Mouse (Mus musculus): ENCODE measurements at regions not wholly inside any gene's neighbourhood (a gene's known extent, or its start where the extent isn't known, plus 50 kb on each side); places are given as distances from the start of the nearest gene placed in this dataset.

DNA sequence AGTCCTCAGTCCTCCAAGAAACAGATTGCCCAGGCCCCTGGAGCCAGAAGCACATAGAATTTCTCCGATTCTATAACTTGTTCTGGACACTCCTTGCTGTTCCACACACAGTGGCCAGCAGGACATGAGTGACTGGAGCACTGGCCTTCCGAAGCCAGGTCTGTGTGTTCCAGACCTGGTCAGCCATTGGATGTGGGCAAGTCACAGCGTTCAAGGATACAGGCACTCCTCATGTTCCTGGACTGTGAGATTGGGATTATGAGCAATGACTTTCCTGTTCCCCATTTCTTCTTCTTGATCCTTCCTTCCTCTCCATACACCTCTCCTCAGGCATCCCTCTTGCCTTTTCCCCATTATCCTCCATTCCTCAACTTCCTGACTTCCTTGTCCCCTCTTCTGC, 281.8 kb upstream of the Gjb5 start:
- WGBS: 91% methylated on average over 3 of the region's 3 CpGs
- no peaks in the 10 kb centered on the region; the same call in 1 of the 2 replicates for H3K27me3 ChIP-seq
- ATAC-seq (ENCODE audit: insufficient number of reproducible peaks, insufficient read depth, low FRiP score, low TSS enrichment, low read depth): 0 out of 2 replicates have a peak, but pooled peaks have one; percentile 27
- no peaks in the 10 kb centered on the region for H3K9me3 ChIP-seq
- no peak overlapping the region for H3K27ac ChIP-seq
- H3K4me1 ChIP-seq (replicated peaks): peaks cover 40% of the 10 kb centered on the region
- H3K36me3 ChIP-seq: no peaks in the 10 kb centered on the region
- no peak overlapping the region for H3K9ac ChIP-seq (replicated peaks)
- H3K4me2 ChIP-seq: no peak overlapping the region
- H3K4me3 ChIP-seq (replicated peaks): no peak overlapping the region

DNA sequence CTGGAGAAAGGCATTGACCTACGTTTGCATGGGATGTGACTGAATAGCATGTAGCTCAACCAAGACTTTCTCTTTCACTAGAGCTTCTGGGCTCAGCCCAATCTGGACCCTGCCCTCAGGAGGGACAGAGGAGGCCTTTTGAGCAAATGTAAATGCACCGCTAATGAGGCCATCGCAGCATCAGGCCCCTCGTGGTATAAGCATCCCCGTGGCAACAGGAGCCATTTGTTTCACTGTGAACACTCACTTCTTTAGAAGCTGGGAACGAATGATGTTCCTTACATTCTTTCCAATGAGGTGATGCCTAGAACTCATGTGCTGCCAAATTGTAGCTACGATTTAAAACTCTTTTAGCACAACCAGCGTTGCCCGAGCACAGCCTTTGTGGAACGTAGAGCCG, 279.0 kb upstream of the Gjb5 start:
- no peak for ATAC-seq (ENCODE audit: insufficient number of reproducible peaks, insufficient read depth, low FRiP score, low TSS enrichment, low read depth)
- Histone ChIP-seq H3K4me1 (replicated peaks) (peaks cover 26% of the 10 kb centered on the region), H3K9ac (replicated peaks) (no peak overlapping the region), H3K36me3 (no peaks in the 10 kb centered on the region), H3K4me2 (no peak overlapping the region), H3K27me3 (no peaks in the 10 kb centered on the region; the same call in 1 of the 2 replicates), H3K9me3 (no peaks in the 10 kb centered on the region), H3K4me3 (replicated peaks) (no peak overlapping the region), H3K27ac (no peak overlapping the region)
- 55% methylated on average over 11 of the region's 11 CpGs for WGBS

DNA sequence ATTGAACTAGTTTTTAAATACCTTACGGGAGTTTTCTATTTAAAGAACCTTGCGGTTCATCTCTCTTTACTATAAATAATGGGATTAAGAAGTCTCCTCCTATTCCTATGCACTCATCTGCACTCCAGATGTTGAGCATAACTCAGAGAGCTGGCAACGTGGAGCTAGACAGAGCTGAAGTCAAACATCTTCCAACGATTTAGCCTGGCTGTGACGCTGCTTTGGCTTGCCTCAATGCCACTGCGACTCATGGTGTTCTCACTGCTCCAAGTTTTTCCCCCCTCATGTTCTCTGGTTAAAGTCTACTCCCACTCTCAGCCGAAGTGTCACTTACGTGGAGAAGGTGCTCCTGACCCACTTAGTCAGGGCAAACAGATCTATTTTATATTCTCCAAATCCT, 277.3 kb upstream of the Gjb5 start:
- H3K4me1 ChIP-seq (replicated peaks): peaks cover 10% of the 10 kb centered on the region
- H3K4me3 ChIP-seq (replicated peaks): no peak overlapping the region
- H3K27me3 ChIP-seq: no peaks in the 10 kb centered on the region; the same call in 1 of the 2 replicates
- H3K27ac ChIP-seq: no peak overlapping the region
- no peak overlapping the region for H3K4me2 ChIP-seq
- no peak overlapping the region for H3K9ac ChIP-seq (replicated peaks)
- ATAC-seq (ENCODE audit: insufficient number of reproducible peaks, insufficient read depth, low FRiP score, low TSS enrichment, low read depth): no peak
- no peaks in the 10 kb centered on the region for H3K36me3 ChIP-seq
- WGBS: 48% methylated on average over 8 of the region's 8 CpGs
- no peaks in the 10 kb centered on the region for H3K9me3 ChIP-seq

DNA sequence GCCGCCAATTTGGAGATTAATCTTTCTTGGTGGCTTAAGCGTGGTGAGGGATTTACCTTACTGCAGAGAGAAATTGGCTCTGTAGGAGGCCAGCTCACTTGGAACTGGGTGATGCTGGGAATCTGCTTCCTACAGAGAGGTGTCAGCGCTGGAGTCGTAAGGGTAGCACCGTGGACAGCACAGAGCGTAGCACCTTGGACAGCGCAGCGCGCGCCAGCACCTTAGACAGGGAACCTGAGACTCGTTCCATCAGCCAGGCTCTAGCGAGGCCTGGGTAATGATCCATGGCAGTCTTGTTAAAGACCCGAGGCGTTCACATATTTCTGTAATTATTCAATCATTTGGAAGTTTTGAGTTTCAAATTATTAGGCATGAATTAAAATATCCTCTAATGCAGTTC, 261.9 kb upstream of the Gjb5 start:
- Histone ChIP-seq H3K4me3 (replicated peaks) (no peak overlapping the region), H3K4me1 (replicated peaks) (no peaks in the 10 kb centered on the region), H3K27ac (no peak overlapping the region), H3K9me3 (no peaks in the 10 kb centered on the region), H3K27me3 (no peaks in the 10 kb centered on the region; the same call in 1 of the 2 replicates), H3K9ac (replicated peaks) (no peak overlapping the region), H3K4me2 (no peak overlapping the region), H3K36me3 (no peaks in the 10 kb centered on the region)
- ATAC-seq (ENCODE audit: insufficient number of reproducible peaks, insufficient read depth, low FRiP score, low TSS enrichment, low read depth): peak; percentile 66; the same call in 1 of the 2 replicates
- 3% methylated on average over 14 of the region's 14 CpGs for WGBS

DNA sequence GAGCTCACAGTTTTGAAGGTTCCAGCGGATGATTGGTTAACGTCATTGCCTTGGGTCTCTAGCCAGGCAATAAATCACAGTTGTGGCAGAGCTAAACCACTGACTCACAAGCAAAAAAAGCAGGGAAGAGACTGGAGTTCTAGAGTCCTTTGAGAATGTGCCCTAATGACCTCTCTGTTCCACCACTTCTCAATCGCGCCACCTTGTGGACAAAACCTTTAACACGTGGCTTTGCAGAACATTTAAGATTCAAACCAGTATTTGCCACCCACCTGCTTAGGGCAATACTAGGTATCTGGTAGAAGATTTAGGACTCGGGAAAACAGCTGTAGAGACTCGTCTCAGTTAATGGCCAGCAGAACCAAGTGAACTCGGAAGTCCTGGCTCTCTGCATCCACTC, 254.8 kb upstream of the Gjb5 start:
- Histone ChIP-seq H3K4me3 (replicated peaks) (no peak overlapping the region), H3K27ac (no peak overlapping the region), H3K9me3 (no peaks in the 10 kb centered on the region), H3K4me2 (no peak overlapping the region), H3K27me3 (no peaks in the 10 kb centered on the region; the same call in 1 of the 2 replicates), H3K36me3 (no peaks in the 10 kb centered on the region), H3K4me1 (replicated peaks) (no peaks in the 10 kb centered on the region), H3K9ac (replicated peaks) (no peak overlapping the region)
- no peak for ATAC-seq (ENCODE audit: insufficient number of reproducible peaks, insufficient read depth, low FRiP score, low TSS enrichment, low read depth)
- WGBS: 49% methylated on average over 8 of the region's 8 CpGs

DNA sequence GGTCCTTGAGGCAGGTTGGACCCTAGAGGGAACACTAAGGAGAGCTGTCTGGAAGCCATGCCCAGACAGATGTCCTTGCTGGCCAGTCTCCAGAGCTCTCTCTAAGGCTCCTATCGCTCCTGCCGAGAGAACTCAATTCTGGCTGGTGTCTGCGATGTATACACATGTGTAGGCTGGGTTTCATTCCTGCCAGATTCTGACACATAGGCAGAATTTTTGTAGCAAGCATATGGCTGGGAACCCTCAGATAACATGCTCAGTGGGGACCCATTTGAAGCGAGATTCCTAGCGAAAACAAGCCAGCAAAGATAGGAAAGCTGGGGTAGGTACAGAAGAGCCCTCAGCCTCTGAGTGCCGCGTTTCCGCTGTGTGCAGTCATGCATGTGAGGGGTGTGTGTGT, 242.9 kb upstream of the Gjb5 start:
- H3K9ac ChIP-seq (replicated peaks): no peak overlapping the region
- ATAC-seq (ENCODE audit: insufficient number of reproducible peaks, insufficient read depth, low FRiP score, low TSS enrichment, low read depth): no peak
- H3K9me3 ChIP-seq: no peaks in the 10 kb centered on the region
- H3K36me3 ChIP-seq: no peaks in the 10 kb centered on the region
- H3K4me1 ChIP-seq (replicated peaks): no peaks in the 10 kb centered on the region
- no peak overlapping the region for H3K4me3 ChIP-seq (replicated peaks)
- 89% methylated on average over 8 of the region's 8 CpGs for WGBS
- no peak overlapping the region for H3K4me2 ChIP-seq
- no peaks in the 10 kb centered on the region for H3K27me3 ChIP-seq
- H3K27ac ChIP-seq: no peak overlapping the region

DNA sequence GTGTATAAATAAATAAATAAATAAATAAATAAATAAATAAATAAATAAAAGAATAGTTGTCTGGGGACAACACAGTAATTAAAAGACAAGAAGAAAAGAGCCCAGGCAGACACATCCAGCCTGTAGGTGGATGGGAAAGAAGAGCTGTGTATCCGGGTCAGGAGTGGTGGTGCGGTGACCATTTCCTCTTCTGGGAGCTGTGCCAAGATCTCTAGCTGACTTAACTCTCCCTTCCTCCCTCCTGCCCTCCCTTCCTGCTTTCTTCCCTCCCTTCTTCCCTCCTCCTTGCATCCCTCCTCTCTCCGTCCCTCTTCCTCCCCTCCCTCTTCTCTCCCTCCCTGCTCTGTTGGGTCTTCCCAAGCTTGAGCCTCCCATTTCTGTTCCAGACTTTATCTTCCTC, 240.6 kb upstream of the Gjb5 start:
- Histone ChIP-seq H3K36me3 (no peaks in the 10 kb centered on the region), H3K4me2 (no peak overlapping the region), H3K9me3 (no peaks in the 10 kb centered on the region), H3K4me3 (replicated peaks) (no peak overlapping the region), H3K27ac (no peak overlapping the region), H3K4me1 (replicated peaks) (no peaks in the 10 kb centered on the region), H3K9ac (replicated peaks) (no peak overlapping the region), H3K27me3 (no peaks in the 10 kb centered on the region)
- 78% methylated on average over 3 of the region's 3 CpGs for WGBS
- ATAC-seq (ENCODE audit: insufficient number of reproducible peaks, insufficient read depth, low FRiP score, low TSS enrichment, low read depth): no peak

DNA sequence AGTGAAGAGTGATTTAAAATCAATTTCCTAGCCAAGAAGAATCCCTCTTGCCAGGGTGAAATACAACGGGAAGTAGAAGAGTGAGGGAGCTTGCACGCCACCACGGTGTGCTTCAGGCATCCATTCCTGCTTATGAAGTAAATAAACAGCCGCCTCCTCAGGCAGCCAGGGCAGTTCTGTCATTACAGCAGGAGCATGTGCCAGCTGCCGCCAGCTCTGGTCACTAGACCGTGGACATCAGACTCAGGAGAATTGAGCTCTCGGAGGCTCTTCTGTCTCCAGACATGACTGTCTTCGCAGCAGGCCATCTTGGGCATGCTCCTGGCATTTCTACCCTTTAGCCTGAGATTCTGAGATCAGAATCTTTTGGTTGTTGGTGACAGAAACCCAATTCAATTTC, 236.1 kb upstream of the Gjb5 start:
- Histone ChIP-seq H3K36me3 (no peaks in the 10 kb centered on the region), H3K9me3 (no peaks in the 10 kb centered on the region), H3K4me3 (replicated peaks) (no peak overlapping the region), H3K27ac (no peak overlapping the region), H3K9ac (replicated peaks) (no peak overlapping the region), H3K27me3 (no peaks in the 10 kb centered on the region), H3K4me1 (replicated peaks) (0 out of 2 replicates have a peak, but pooled peaks cover 7% of the 10 kb centered on the region), H3K4me2 (no peak overlapping the region)
- ATAC-seq (ENCODE audit: insufficient number of reproducible peaks, insufficient read depth, low FRiP score, low TSS enrichment, low read depth): no peak
- 83% methylated on average over 8 of the region's 8 CpGs for WGBS

DNA sequence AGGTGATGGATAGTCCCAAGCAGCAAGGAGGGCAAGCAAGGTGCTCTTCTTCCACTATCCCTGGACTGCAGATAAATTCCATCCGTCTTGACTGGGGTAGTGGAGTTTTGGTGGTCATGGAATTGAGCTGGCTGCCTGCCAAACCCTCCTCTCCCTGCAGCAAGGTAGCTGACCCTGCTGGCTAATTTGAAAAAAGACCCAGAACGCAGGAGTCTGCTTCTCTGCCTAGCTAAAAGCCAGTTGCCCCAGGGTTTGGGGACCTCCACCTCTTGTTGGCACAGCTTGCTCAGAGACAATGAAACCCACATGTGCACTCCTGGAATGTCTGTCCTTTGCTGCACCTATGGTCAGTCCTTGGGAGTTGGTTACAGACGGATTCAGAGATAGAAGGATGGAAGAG, 233.6 kb upstream of the Gjb5 start:
- H3K27me3 ChIP-seq: no peaks in the 10 kb centered on the region
- H3K4me2 ChIP-seq: no peak overlapping the region
- H3K9me3 ChIP-seq: no peaks in the 10 kb centered on the region
- H3K27ac ChIP-seq: no peak overlapping the region
- H3K4me3 ChIP-seq (replicated peaks): no peak overlapping the region
- no peak overlapping the region for H3K9ac ChIP-seq (replicated peaks)
- H3K36me3 ChIP-seq: no peaks in the 10 kb centered on the region
- 0 out of 2 replicates have a peak, but pooled peaks have one; percentile 47 for ATAC-seq (ENCODE audit: insufficient number of reproducible peaks, insufficient read depth, low FRiP score, low TSS enrichment, low read depth)
- H3K4me1 ChIP-seq (replicated peaks): 0 out of 2 replicates have a peak, but pooled peaks cover 7% of the 10 kb centered on the region
- WGBS: 33% methylated on average over 3 of the region's 3 CpGs

DNA sequence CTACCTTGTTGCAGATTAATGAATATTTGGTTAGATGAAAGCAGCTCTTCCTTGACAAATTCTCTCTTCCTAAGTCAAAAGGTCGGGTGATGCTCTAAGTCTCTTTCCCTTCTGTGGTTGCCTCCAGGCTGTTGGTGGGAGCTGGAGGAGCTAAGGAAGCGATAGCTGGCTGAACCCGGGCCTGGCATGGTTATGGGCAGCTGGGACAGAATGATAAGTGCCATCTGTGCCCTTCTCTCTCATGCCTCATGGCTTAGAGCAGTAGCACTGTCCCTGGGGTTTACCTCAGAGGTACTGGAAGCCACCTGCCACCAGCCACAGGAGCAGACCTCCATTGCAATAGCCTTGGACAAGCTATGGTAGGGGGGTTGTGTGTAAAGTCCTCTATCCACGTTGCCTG, 228.8 kb upstream of the Gjb5 start:
- Histone ChIP-seq H3K27me3 (no peaks in the 10 kb centered on the region), H3K9me3 (no peaks in the 10 kb centered on the region), H3K27ac (no peak overlapping the region), H3K4me3 (replicated peaks) (no peak overlapping the region), H3K36me3 (no peaks in the 10 kb centered on the region), H3K4me2 (no peak overlapping the region), H3K9ac (replicated peaks) (no peak overlapping the region), H3K4me1 (replicated peaks) (0 out of 2 replicates have a peak, but pooled peaks cover 7% of the 10 kb centered on the region)
- no peak for ATAC-seq (ENCODE audit: insufficient number of reproducible peaks, insufficient read depth, low FRiP score, low TSS enrichment, low read depth)
- WGBS: 65% methylated on average over 4 of the region's 4 CpGs

DNA sequence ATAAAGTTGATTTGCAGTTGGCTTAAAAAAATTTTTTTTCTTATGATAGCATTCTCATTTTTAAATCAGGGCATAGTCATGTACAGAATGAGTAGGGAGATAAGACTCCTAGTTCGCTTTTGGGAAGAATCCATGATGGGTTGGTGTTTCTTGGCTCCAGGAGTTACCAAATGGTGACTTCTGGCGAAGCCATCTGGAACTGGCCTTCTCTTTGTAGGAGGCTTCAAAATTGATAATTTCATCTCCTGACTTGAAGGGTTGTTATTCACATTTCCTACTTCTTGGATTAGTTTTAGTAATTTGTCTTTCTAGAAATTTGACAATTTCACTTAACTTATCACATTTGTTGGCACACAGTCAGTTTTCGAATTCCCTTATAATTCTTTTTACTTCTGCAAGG, 218.5 kb upstream of the Gjb5 start:
- H3K4me2 ChIP-seq: no peak overlapping the region
- 91% methylated on average over 3 of the region's 3 CpGs for WGBS
- H3K9ac ChIP-seq (replicated peaks): no peak overlapping the region
- no peaks in the 10 kb centered on the region for H3K27me3 ChIP-seq
- H3K4me3 ChIP-seq (replicated peaks): no peak overlapping the region
- no peak for ATAC-seq (ENCODE audit: insufficient number of reproducible peaks, insufficient read depth, low FRiP score, low TSS enrichment, low read depth)
- H3K36me3 ChIP-seq: no peaks in the 10 kb centered on the region
- no peak overlapping the region for H3K27ac ChIP-seq
- no peaks in the 10 kb centered on the region for H3K4me1 ChIP-seq (replicated peaks)
- 0 out of 2 replicates have a peak, but pooled peaks cover 5% of the 10 kb centered on the region for H3K9me3 ChIP-seq

DNA sequence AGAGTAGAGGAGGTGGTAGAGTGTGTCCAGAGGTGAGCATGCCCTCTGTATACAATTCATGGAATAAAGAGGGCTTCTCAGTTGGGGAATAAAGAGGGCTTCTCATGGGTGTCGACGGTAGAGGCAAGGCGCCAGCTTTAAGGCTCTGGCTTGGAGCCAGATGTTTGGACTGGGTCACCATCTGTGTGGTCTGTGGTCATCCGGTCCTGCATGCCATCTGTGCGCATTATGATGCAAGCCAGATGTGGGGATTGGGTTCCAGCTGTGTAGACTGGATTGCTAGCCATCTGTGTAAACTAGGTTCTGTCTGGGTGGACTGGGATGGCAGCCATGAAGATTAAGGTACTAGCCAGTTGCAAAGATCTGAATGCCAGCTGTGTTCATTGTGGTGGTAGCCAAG, 204.6 kb upstream of the Gjb5 start:
- Histone ChIP-seq H3K27me3 (no peaks in the 10 kb centered on the region), H3K4me1 (replicated peaks) (no peaks in the 10 kb centered on the region; the same call in 1 of the 2 replicates), H3K36me3 (no peaks in the 10 kb centered on the region), H3K27ac (no peak overlapping the region), H3K4me3 (replicated peaks) (no peak overlapping the region), H3K9me3 (no peaks in the 10 kb centered on the region), H3K9ac (replicated peaks) (no peak overlapping the region), H3K4me2 (no peak overlapping the region)
- 47% methylated on average over 5 of the region's 5 CpGs for WGBS
- ATAC-seq (ENCODE audit: insufficient number of reproducible peaks, insufficient read depth, low FRiP score, low TSS enrichment, low read depth): no peak

Measured in limb, embryonic 12.5 days (tissue).